Mouse (Mus musculus) ovary, adult 18-20 months (tissue): Measurements from ENCODE around the gene Fgfr2.
"Not testable (repeated sequence)": the region's sequence is repeated elsewhere in the genome, so short reads cannot be mapped to it uniquely, and the experiment has no call there.

Experiments
- DNase-seq: peaks from one replicate; pipeline ENCODE4 v3.0.0; 2022; ENCODE audit warnings: low spot score, mixed read lengths

The Fgfr2 gene

GRCm38 (mm10) chr7:132443134-132443533 is 680.0 kb downstream of the Fgfr2 start:
- no peak for DNase-seq

- DNase-seq = not testable (repeated sequence)
Observed at GRCm38 (mm10) chr7:132442133-132442763, 680.9 kb downstream of the Fgfr2 start.

GRCm38 (mm10) chr7:132439916-132440315 is 683.2 kb downstream of the Fgfr2 start:
- no peak for DNase-seq

GRCm38 (mm10) chr7:132438060-132438459 is 685.1 kb downstream of the Fgfr2 start:
- DNase-seq = no peak

- DNase-seq = no peak
Observed at GRCm38 (mm10) chr7:132437431-132437830, 685.7 kb downstream of the Fgfr2 start.

- DNase-seq = peak; percentile 57
Observed at GRCm38 (mm10) chr7:132435486-132436055, 687.6 kb downstream of the Fgfr2 start.

GRCm38 (mm10) chr7:132429324-132429723 is 693.8 kb downstream of the Fgfr2 start:
- DNase-seq = no peak

- DNase-seq = no peak
Observed at GRCm38 (mm10) chr7:132428308-132428707, 694.8 kb downstream of the Fgfr2 start.

- no peak for DNase-seq
Observed at GRCm38 (mm10) chr7:132426069-132426468, 697.1 kb downstream of the Fgfr2 start.

- DNase-seq = no peak
Observed at GRCm38 (mm10) chr7:132425364-132425999, 697.7 kb downstream of the Fgfr2 start.

- DNase-seq = no peak
Observed at GRCm38 (mm10) chr7:132423570-132423969, 699.6 kb downstream of the Fgfr2 start.

GRCm38 (mm10) chr7:132419378-132420255 is 703.5 kb downstream of the Fgfr2 start:
- no peak for DNase-seq

- no peak for DNase-seq
Observed at GRCm38 (mm10) chr7:132416866-132417265, 706.3 kb downstream of the Fgfr2 start.

- DNase-seq = no peak
Observed at GRCm38 (mm10) chr7:132415866-132416265, 707.3 kb downstream of the Fgfr2 start.

GRCm38 (mm10) chr7:132412520-132412919 is 710.6 kb downstream of the Fgfr2 start:
- DNase-seq = no peak

- DNase-seq = no peak
Observed at GRCm38 (mm10) chr7:132411708-132412107, 711.4 kb downstream of the Fgfr2 start.

- no peak for DNase-seq
Observed at GRCm38 (mm10) chr7:132410958-132411357, 712.2 kb downstream of the Fgfr2 start.

- DNase-seq = no peak
Observed at GRCm38 (mm10) chr7:132409890-132410289, 713.3 kb downstream of the Fgfr2 start.

- DNase-seq = no peak
Observed at GRCm38 (mm10) chr7:132402377-132403084, 720.6 kb downstream of the Fgfr2 start.

GRCm38 (mm10) chr7:132398487-132398886 is 724.7 kb downstream of the Fgfr2 start:
- DNase-seq = no peak

GRCm38 (mm10) chr7:132396661-132397322 is 726.4 kb downstream of the Fgfr2 start:
- DNase-seq = no peak
